Mouse (Mus musculus) large intestine, adult 2 months (tissue): Measurements from ENCODE around the gene Ctnna2. TPM values are rescaled to one million over a fixed set of nuclear protein-coding genes. Genes with fewer than 3 reads are reported as not detected.

Experiments
- DNase-seq: peaks from one replicate; pipeline ENCODE4 v3.0.0-alpha.2; 2012; ENCODE audit warnings: low read depth, low spot score
- WGBS: fragments of 180-500 bp; shearing (Covaris S2); methylation state at CpG from one replicate; pipeline ENCODE4 v1.1.7; 2018; 5-methylcytosine and 5-hydroxymethylcytosine counted together
- polyA plus RNA-seq: library from polyadenylated mRNA; depleted of rRNA; stranded (reverse); fragments of >200 nt; gene quantifications from 2 replicates; pipeline ENCODE4 v1.2.3, GENCODE M21; 2012; rRNA removed

Gene Ctnna2
- 0.18 and 0.24 TPM in 2 replicates for polyA plus RNA-seq

DNA sequence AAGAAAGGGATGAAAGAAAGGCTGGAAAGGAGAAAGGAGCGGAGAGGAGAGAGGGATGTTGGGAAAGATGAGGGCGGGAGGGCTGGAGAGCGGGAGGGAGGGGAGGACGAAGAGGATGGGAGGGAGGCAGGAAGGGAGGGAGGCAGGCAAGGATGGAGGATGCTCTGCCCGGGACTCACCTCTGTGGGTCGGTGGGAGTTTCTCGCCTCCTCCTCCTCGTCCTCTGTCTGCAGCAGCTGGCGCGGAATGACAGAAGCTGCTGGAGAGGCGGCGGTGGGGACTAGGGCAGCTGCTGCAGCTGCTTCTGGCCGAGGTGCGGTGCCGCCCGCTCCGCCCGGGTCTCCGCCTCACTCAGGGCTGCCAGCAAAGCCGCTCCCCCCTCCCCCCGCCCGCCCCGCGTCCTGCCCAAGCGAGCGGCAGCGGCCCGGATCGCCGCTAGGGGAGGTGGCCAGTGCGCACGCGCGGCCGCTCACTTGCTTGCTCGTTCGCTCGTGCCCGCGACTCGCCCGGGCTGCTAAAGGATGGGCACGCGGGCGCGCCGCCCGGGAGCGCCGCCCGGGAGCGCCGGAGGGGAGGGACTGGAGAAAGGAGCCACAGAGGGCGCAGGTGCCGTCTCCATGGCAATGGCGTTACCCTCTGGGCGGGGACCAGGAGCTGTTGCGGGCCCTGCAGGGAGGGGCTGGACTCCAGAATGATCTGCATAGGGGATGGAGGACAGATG lies at the start of gene Ctnna2:
Ctnna2 (minus strand) TSS at position 459 of the 721 bp plus-strand sequence.
- no peak for DNase-seq
- WGBS: 2% methylated on average over 55 of the region's 58 CpGs

DNA sequence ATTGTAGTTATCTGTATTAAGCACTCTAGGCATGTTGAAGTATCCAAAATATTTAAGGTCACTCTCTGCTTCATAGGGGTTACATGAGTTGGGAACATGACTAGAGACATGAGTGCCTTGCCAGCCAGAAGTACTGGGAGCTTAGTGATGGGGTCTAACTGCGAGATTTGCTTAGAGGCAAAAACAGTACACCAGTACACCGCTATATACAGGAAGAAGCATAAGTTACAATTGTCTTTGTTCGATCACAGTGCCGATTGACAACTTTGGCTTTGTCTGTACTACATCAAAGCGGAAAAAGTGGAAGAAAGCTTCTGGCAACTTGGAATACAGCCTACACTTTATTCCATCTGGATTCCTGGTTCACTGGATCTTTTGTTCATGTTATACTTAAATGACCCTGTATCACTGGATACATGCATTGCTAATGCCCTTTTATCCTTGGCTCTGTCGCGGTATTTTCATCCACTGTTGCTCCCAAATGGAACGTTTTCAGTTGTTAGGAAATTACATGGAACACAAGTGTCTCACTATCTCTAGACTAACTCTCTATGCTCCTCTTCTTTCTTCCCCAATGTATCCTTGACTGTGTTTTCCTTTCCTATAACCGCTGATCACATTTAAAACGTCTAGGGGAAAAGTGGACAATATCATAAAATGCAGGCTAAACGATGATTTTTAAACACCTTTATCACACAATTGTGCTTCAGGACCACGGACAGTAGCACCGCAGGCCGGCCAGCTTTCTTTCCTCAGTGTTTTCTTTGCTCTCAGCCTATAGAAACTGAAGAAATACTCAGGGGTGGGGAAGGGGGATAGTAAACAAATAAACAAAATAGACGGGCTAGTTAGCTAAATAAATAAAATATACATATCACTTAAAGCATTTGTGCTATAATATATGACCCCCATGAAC lies 896 bp upstream of the Ctnna2 start:
- 19% methylated on average over 15 of the region's 15 CpGs for WGBS

DNA sequence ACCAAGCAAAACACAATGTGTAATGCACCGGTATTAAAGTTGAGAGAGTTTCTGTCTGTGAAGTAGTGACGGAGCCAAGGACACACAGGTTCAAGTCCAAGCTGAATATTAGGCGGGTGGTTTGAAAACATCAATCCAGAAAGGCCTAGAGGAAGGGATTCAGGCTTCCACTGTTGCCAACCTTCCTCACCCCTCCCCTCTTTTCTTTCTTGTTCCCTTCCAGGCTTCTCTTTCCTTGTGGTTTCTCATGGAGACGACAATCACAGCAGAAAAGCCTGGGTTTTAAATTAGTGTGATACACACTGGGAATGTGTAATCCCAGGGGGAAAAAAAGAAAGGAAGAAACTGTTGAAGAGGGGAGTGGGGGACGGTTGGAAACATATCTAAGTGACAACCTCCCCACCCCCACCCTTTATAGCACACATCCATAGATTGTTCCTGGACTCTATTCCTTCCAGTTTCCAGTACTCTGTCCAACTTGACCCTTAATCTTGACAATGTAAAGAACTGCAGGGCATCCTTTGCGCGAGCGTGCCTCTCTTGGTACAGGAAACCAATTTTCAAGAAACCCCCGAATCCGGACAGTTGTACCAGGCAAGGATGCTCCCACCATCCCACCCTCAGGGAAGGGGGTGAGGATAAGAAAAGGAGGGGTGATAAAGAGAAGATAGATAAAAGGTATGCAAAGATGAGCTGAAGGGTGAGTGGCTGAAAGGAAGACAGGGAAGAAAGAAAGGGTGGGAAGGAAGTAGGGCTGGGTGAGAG lies 841 bp downstream of the Ctnna2 start:
- DNase-seq: no peak
- 25% methylated on average over 10 of the region's 10 CpGs for WGBS

More for the DNA sequence above, 896 bp upstream of the Ctnna2 start:
- DNase-seq: no peak

DNA sequence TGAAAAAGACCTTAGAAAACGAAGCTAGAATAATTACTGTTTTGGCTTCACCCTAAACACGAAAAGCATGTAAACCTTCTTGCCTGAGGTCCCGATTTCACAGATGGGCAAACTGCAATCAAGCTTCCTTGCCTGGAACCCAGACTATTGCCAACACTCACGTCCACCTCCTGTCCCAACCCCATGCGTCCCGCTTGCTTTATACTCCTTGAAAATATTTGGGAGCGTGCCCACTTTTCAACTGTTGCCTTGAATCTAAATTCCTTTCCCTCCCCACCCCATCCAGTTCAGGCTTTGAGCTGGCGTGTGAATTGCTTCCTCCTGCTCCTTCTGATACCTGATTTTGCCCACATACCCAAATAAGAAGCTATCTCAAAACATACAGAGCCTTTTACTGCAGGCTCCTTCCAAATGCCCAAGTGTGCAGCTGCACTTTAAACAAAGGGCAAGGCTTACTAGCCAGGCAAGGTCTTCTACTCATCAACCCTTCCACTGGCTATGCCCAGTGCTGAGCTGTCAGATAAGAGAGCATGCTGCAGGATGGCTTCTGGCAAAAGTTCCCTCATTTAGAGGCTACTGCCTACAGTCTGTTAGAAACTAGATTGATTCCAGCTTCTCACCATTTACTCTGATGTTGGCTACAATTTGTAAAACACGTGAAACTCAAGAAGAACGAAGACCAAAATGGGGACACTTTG lies 8.8 kb downstream of the Ctnna2 start:
- WGBS: 66% methylated on average over 10 of the region's 10 CpGs
- DNase-seq: no peak

DNA sequence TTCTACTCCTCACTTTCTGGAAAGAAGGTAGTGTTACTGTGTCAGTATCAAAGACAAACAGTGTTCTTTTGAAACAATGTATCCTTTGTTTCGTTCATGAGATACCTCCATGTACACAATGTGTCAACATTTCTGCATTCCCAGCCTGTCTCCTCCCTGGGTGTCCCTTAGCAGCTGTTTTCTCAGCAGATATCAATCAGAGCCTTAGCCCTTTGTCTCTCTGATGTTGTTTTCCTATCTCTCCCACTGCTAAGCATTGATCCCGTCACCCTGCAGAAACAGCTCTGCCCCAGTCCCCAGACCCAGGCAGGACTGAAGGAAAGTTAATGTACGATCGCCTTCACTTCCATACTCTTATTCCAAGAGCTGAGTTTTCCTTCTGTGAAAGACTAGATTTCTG lies 9.7 kb downstream of the Ctnna2 start:
- no peak for DNase-seq
- WGBS: 40% methylated on average over 4 of the region's 4 CpGs

DNA sequence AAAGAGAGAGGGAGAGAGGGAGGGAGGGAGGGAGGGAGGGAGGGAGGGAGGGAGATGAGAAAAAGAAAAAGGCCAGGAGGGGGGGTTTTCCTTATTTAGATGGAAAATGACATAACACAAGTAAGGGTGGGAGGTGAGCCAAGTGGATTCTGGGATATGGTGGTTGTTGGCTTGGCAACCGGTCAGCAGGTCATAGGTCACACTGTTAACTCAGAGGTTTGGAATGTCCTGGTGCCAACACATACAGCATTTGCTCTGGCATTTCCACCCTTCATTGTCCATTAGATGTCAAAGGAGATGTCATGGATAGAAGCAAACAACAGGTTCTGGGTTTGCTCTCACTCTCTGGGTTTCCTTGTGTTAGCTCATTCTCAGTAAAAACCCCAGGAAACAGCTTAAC lies 17.5 kb downstream of the Ctnna2 start:
- DNase-seq: no peak
- WGBS: 53% methylated on average over 1 of the region's 1 CpGs

DNA sequence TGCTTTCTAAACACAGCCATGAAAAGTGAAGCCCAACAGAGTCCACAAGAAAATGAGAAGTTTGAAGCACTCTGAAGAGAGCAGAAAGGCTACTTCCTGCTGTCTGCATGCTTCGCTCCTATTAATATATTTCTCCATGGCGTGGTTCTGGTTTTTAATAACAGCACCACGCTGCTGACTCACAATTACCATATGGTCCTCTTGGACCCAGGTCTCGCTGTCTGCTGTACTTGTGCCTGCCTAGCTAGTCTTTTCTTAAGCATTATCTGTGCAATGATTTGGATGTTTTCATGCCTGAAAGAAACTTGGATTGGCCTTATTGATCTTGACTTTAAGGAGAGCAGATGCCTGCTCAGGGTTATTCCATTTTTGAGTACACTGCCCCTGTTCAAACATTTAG lies 28.2 kb downstream of the Ctnna2 start:
- no peak for DNase-seq
- WGBS: 72% methylated on average over 4 of the region's 4 CpGs

DNA sequence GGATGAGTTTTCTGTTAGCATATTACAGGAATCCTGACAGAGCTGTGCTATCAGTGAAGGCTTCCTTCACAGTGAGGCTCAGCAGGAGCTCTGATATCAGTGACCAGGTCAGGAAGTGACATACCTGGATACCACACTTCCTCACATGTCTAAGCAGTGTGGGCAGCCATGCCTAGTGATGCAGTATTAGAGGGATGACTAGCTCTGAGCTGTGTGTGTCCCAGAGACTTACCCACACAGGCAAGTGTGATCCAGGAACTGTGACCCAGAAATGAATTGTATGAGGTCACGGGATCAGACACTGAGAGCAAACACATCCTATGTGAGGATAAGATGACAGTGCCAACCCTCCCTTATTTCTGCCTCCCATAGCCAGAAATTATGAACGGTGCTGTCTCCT lies 28.8 kb downstream of the Ctnna2 start:
- 58% methylated on average over 2 of the region's 2 CpGs for WGBS

DNA sequence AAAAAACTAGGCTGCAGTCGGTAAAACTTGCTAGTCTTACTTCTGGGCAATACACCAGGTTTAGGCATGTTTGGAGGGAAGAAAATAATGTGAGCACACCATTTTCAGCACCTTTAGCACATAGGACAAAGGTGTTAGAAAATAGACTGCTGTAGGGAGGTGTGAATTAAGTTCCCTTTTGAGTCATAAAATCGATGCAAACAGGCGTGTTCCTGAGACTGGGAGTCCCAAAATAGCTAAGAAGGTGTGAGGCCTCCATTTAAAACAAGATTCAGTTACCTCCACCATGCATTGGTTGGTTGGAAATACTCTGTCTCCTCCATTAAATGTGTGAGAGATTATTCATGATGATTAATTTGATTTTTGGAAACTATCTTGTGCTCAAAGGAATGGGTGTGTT lies 50.1 kb downstream of the Ctnna2 start:
- WGBS: 56% methylated on average over 3 of the region's 3 CpGs
- no peak for DNase-seq

More for the DNA sequence above, 28.8 kb downstream of the Ctnna2 start:
- no peak for DNase-seq

DNA sequence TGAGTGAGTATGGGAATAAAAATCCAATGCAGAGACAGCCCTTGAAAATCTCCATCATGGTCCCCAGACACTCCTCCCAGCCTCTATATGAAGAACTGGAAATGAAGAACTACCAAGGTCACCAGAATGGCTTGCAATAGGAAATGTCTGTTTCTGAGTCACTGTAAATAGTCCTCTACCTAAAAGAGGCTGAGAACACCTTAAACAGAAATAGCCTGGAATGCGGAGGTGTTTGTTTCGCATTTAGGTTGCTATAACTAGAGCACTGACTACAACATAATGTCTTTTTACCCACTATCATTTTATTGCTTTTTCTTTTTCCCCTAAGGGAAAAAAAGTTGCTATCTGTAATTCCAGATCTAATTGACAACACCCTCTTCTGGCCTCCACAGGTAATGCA lies 106.3 kb downstream of the Ctnna2 start:
- no peak for DNase-seq
- WGBS: 96% methylated on average over 2 of the region's 2 CpGs

DNA sequence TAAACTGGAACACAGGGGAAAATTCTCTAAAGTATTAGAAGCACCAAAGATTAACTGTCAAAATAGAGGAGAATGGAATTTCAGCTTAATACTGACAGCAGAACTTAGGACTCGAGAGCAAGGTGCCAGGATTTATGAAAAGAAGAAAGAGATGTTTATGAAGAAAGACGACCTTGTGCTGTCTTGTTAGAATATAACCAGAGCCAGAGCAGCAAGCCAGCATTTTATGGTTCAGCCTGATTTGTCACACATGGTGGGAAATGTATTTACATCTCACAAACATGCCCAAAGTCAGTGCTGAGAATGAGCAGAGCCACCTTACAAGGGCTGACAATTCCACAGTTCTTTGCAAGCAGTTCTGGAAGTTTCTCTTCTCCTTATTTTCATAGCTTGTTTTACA lies 110.2 kb downstream of the Ctnna2 start:
- DNase-seq: no peak
- WGBS: 26% methylated on average over 2 of the region's 2 CpGs

DNA sequence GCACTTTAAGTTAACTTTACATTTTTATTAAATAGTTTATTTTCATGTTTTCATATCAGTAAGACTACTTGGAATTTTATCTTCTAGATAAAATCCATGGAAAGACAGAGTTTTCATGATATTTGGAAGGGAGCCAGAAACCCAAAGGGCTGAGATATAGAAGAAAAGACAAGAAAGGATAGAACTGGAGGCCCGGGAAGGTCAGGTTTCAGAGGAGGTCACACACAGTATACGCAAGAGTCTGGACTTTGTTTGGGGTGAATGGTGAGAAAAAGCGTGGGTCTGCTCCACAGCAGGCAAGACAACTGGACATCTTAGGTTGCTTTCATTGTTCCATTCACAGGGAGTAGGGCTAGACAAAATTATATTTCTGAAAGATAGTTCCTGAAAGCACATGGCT lies 111.4 kb downstream of the Ctnna2 start:
- no peak for DNase-seq
- 63% methylated on average over 3 of the region's 3 CpGs for WGBS

DNA sequence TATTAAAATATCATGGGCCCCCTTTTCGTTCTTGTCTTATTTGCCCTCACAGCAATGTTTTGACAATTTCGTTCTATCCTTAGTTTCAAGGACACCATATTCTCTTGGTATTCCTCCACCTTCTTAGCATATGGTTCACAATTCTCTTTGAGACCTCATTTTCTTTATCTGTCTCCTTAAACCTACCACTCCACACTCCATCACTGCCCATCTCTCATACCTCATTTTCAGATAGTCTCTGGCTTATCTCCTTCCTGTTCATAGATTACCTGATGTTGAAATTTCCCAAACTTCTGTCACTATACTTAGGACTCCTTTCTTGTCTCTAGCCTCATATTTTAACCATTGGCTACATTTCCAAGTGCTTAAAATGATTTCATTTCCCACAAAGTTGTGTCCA lies 116.1 kb downstream of the Ctnna2 start:
- DNase-seq: no peak
- 68% methylated on average over 2 of the region's 2 CpGs for WGBS

DNA sequence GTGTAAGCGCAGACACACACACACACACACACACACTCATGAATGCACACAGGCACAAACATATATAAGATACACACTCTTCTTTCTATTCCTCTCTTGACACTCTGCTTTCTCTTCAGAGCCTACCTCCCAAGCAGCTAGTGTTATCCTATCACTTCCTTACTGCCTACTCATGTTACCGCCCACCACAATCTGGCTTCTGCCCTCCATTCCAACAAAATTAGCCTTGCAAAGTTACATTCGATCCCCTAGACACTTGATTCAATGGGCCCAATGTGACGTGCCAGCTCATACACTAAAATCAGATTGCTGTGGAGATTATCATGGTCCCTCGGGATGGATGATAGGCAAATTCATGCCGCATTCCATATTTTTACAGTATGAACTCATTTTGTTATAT lies 116.7 kb downstream of the Ctnna2 start:
- WGBS: 89% methylated on average over 6 of the region's 6 CpGs
- no peak for DNase-seq

DNA sequence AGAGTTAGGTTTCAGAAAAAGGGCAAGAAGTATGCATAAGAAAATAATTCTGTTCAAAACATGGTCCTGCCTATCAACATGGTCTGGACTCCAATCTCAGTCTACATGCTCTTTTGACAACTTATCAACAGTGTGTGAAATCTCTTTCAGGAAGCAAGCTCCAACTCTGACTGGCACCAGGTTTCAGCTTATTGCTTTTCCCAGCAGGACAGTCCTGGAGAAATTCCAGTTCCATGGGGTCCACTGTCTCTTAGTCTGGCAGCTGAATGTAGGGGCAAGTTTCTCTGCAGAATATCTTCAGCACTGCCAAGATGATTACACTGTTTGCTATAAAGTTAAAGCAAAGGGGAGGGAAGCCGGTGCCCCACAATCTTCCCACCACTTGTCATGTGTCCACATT lies 130.1 kb downstream of the Ctnna2 start:
- no peak for DNase-seq
- WGBS: 77% methylated on average over 1 of the region's 1 CpGs

DNA sequence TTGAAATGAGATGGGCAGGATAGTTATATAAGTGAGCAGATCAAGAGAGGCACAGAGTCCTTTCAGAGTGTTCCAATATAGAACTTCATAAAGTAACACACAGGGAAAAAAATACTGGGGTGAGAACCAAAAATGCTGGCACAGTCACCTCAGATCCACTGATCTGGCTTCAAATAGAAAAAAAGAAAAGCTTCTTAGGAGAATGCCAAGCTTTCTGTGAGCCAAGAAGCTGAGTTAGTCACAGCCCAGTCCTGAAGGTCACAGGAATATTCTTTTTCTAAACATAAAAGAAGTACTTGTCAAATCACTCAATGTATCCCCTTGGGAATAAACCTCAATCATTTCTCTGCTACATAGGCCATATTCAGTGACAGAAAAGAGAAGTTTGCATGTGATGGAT lies 130.7 kb downstream of the Ctnna2 start:
- DNase-seq: no peak

DNA sequence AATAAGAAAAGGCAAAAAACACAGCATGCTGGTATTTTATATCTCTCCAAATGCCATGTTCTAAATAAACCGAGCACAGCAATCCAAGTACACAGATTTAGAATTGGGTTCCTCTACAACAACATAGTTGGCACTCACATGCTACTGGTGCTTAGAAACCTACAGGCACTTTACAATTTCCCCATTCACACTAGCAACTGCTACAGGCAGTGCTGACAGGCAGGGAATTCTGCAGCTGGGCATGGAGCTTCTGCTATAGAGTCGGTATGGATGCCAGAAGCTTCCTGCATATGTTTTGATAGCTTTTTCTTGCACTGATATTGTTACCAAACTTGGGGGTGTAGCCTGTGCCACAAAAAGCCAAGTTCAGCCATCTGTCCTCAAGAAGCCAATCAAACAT lies 131.8 kb downstream of the Ctnna2 start:
- 83% methylated on average over 2 of the region's 2 CpGs for WGBS
- no peak for DNase-seq

DNA sequence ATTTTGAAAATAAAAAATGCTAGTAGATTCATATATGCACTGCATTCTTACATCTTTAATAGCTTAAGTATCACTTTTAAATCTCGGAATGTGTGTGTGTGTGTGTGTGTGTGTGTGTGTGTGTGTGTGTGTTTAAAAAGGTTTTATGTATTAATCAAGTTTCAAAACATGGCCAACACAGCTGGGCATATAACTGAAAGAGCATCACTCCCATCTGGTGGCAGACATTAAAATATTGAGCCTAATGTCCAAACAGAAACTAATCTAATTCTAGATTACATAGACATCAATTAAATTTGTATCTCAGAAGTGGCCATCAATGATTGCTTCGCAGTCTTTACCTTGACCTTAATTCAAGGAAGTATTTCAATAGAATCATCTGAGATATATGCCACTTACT lies 140.4 kb downstream of the Ctnna2 start:
- DNase-seq: no peak
- WGBS: 68% methylated on average over 2 of the region's 2 CpGs

DNA sequence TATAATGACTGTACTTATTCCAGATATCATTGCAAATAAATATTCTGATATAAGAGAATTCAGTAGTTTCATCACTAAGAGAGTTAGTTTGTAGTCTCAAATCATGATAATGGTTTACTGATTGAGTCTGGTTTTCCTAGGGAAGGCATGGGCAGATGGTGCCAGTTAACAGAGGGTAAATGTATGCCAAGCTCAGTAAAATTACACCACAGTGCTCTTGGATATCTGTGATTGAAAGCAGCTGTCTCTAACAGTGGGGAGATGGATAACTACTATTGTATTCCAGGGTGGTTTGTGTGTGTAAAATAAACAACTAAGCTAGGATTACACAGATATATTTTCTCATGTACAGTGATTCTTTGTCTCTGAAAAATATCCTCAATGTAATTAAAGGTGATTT lies 140.8 kb downstream of the Ctnna2 start:
- DNase-seq: no peak

DNA sequence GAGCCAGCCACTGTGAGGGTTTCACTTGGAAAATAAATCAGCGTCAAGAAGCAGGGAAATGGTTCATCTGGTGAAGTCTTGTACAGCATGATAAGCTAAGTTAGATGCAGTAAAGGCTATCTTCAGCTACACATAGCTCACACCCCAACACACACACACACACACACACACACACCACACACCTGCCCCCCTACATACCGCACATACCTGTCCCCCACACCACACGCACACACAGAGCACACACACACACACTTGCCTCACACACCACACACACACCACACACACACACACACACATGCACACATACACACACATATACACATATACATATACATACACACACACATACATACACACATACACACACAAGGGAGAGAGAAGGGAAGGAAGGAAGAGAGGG lies 142.0 kb downstream of the Ctnna2 start:
- WGBS: 77% methylated on average over 3 of the region's 3 CpGs
- DNase-seq: no peak
